Mouse (Mus musculus): Measurements from ENCODE around the gene Erbb2. TPM values are rescaled to one million over a fixed set of nuclear protein-coding genes. Genes with fewer than 3 reads are reported as not detected.

The Erbb2 gene
- total RNA-seq, 2 experiments from 2014 or later: 1.1 to 1.7 TPM

DNA sequence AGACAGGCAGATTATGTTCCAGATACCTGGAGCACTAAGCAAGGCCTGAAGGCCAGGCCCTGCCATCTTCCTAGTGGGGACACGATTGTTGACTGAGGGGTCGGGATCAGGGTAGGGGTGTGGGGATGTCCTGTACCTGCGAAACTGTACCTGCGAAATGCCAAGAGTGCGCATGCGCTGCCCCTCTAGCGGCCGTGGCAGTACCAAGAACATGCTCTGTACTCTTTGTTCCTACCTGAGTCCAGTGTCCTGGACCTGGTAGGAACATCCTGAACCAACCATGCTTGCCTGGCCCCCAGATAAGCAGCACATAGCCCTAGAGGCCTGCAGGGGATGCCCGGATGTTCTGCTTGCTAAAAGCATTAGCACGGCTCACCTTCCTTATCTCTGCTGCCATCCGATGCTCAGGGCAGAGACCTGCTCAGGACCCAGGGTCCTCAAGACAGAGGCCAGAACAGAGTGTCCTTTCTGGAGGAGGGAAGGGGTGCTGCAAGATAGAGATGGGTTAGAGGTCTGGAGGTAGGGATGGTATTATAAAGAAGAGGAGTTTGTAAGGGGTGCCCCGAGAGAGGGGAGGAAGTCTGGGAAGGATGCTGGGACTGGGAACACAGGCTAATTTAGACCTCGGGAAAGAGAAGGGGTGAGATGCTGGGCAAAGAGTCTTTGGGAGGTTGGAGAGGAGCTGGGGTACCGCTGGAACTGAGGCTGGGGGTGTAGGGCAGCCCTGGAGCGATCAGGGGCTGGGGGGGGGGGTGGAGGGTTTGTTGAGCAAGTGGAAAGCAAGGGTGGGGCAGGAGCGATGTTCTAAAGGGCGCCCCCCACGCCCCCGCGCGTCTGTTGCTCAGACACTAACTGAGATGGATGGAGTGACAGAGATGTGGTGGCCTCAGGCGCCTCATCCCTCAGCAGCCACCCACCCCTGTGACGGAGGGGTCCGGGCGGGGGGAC lies 26.4 kb upstream of the Erbb2 start, which contains the start of gene Pnmt:
Gene Pnmt, plus strand, starts transcription at position 813 of the 948 bp plus-strand sequence.
- DNase-seq (ENCODE audit: low spot score): peak; percentile 78

DNA sequence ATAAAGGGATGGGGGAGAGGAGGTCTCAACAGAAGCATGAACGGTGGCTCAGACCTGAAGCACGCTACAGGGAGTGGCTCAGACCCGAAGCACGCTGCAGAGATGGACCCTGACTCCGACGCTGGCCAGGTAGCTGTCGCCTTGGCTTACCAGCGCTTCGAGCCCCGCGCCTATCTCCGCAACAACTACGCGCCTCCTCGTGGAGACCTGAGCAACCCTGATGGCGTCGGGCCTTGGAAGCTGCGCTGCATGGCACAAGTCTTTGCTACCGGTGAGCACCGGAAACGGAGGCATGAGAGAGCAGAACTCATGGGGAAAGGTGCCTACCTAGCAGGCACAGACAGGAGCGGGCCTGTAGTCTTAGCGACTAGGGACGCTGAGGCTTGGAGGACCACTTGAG lies 25.7 kb upstream of the Erbb2 start:
- DNase-seq (ENCODE audit: low spot score): peak; percentile 52

DNA sequence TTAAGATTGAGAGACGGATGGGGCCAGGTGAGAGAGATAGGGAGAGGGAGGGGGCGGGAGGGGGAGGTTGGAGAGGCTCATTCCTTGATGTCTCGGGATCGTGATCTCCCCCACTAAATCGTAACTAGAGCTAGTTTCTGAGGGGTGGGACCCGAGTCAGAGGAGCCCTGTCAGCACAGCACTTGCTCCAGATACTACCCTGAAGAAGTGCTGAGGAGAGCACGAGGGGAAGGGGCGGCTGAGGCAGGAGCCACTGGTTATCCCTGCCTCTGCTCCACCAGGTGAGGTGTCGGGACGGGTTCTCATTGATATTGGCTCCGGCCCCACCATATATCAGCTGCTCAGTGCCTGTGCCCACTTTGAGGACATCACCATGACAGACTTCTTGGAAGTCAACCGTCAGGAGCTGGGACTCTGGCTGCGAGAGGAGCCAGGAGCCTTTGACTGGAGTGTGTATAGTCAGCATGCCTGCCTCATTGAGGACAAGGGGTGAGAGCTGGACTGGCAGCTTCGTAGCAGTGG lies 25.2 kb upstream of the Erbb2 start:
- no peak for DNase-seq (ENCODE audit: low spot score)

- DNase-seq (ENCODE audit: low spot score): no peak
Observed at GRCm38 (mm10) chr11:98388282-98388681, 24.0 kb upstream of the Erbb2 start.

- peak; percentile 60 for DNase-seq (ENCODE audit: low spot score)
Observed at GRCm38 (mm10) chr11:98389221-98389780, 23.0 kb upstream of the Erbb2 start.

DNA sequence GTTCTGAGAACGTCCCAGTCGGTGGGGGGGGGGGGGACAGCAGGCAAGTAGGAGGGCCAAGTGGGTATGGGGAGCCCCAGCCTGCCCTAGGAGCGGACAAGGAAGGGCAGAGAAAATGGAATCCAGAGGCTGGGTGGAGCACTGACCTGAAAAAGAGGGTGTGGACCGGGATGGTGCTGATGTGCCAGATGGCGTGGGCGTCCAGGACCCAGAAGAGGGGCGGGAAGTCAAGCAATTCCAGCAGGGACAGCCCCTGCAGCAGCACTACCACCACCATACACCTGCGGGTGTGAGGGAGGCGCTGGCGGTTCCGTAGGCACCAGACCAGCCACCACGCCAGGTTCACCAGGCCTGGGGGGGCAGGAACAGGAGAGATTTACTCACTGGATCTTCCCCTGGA lies 22.1 kb upstream of the Erbb2 start:
- no peak for DNase-seq (ENCODE audit: low spot score)

- DNase-seq (ENCODE audit: low spot score): no peak
Observed at GRCm38 (mm10) chr11:98392034-98392433, 20.2 kb upstream of the Erbb2 start.

DNA sequence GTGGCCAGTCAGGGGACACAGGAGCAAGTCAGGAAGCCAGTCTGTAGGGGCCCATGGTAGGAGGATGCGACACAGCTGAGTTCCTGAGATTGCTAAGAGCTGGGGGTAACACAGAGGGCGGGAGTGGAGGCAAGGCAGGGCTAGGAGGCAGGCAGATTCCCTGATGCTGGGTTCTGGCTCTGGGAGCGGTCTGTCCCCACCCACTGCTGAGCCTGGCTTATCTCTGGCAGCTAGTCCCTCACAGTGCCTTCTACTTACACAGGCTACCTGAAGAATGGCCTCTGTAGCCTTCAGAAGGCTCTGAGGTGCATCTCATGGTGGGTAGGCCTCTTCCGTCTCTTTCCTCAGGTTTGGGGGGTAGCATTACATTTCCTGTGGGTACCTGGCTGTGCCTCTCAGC lies 19.6 kb upstream of the Erbb2 start:
- DNase-seq (ENCODE audit: low spot score): no peak

- no peak for DNase-seq (ENCODE audit: low spot score)
Observed at GRCm38 (mm10) chr11:98393317-98393716, 19.0 kb upstream of the Erbb2 start.

DNA sequence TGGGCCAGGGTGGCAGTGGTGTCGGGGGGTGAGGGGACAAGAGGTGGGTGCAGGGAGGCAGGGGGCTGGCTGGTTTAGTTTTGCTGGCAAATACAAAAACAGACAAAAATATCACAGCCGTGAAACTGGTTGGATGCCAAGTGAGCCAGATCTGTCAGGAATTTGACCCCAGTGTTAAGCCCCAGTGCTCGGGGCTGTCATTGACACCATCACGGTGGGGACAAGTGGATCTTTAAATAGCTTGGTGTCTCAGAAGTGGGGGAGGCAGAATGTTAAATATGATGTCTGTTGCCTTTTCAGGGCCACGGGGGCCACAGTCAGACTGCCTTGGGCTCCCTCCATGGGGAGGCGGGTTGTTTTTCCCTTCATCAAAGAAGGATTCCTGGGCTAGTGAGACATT lies 18.0 kb upstream of the Erbb2 start:
- peak; percentile 63 for DNase-seq (ENCODE audit: low spot score)

DNA sequence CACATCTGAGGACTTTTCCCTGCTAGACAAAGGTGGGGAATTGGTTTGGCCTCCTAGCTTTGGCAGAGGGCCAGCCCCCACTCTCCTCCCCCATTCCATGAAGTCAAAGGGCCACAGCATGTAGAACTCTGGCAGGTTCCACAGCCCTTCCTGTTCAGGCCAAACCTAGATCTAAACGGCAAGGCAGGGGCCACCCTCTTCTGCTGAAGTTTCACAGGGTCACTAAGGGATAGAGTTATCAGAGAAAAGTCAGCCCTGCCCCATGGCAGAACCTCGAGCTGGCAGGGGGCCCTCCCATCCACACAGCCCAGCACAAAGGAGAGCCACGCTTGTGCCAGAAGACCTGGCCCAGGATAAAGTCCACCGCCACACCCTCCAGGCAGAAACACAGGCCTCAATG lies 17.2 kb upstream of the Erbb2 start:
- DNase-seq (ENCODE audit: low spot score): no peak

GRCm38 (mm10) chr11:98397946-98398345 lies 14.3 kb upstream of the Erbb2 start:
- DNase-seq (ENCODE audit: low spot score): no peak

GRCm38 (mm10) chr11:98400161-98400726 lies 12.0 kb upstream of the Erbb2 start, which contains the start of gene Pgap3:
TSS of gene Pgap3 (minus strand) at chr11:98400490.
- DNase-seq (ENCODE audit: low spot score): peak; percentile 85

DNA sequence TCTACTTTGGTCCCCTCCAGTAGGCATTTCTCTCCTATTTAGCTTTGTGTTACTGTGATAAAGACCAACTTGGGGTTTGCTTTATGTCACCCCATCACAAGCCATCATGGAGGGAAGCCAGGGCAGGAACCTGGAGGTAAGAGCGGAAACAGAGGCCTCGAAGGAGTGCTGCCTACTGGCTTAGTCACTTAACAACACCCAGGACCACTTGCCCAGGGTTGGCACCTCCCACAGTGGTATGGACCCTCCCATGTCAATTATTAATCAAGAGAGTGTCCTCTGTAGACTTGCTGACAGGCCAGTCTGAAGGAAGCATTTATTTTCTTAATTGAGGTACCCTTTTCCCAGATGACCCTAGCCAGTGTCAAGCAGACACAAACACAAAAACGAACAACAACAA lies 11.5 kb upstream of the Erbb2 start:
- no peak for DNase-seq (ENCODE audit: low spot score)

GRCm38 (mm10) chr11:98406621-98407020 lies 5.6 kb upstream of the Erbb2 start:
- DNase-seq (ENCODE audit: low spot score): no peak

DNA sequence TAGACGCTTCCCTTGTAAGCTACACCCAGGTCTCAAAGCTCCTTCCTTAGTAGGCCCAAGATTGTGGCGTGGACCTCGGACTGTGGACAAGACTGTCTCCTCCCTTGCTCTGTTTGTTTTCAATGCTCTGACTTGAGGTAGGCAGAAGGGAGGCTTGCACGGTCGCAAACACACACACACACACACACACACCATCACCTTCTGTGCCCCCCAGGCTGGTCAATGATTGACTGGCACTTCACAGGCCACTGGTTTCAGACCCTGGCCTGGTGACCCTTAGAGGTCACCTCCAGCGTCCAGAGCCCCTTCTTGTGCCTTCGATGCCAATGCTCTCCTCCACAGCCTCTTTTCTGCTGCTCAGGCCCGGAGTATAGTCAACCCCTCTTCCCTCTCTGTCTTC lies 3.4 kb upstream of the Erbb2 start:
- no peak for DNase-seq (ENCODE audit: low spot score)

GRCm38 (mm10) chr11:98409341-98409822 lies 2.9 kb upstream of the Erbb2 start:
- DNase-seq (ENCODE audit: low spot score): no peak

DNA sequence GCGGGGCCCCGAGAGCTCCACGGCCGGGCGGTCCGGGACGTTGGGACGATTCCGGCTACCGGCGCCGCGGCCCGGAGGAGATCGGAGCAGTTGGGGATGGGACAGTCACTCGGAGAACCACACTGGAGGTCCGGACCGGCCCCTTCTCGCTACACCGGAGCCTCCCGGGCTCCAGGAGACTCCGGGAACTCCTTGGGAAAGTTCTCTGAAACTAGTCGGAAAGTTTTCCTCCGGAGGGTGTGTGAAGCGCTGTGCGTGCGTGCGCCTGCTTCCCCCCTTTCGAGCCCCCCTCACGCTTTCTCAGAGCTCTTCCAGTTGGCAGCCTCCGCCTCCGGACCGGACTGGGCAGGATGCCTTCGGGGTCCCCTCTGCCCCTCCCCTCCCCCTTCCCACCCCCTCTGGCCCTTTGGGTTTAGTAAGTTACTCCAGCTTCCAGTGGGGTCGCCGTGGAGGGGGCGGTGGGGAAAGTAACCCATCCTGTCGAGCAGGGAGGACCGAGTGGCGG lies 579 bp downstream of the Erbb2 start:
- no peak for DNase-seq (ENCODE audit: low spot score)

GRCm38 (mm10) chr11:98413731-98414130 lies 1.5 kb downstream of the Erbb2 start:
- no peak for DNase-seq (ENCODE audit: low spot score)

- DNase-seq (ENCODE audit: low spot score): no peak
Observed at GRCm38 (mm10) chr11:98414162-98414561, 1.9 kb downstream of the Erbb2 start.

GRCm38 (mm10) chr11:98417074-98417473 lies 4.8 kb downstream of the Erbb2 start:
- no peak for DNase-seq (ENCODE audit: low spot score)

GRCm38 (mm10) chr11:98418273-98418672 lies 6.0 kb downstream of the Erbb2 start:
- DNase-seq (ENCODE audit: low spot score): no peak
